Mouse (Mus musculus): ENCODE measurements around the gene Kctd17. TPM values are rescaled to one million over a fixed set of nuclear protein-coding genes. Genes with fewer than 3 reads are reported as not detected.

Gene Kctd17
- polyA plus RNA-seq, 1 experiment = 205 TPM

- DNase-seq (ENCODE audit: low read depth) = no peak
These were observed 53.2 kb downstream of the Kctd17 start for GRCm38 (mm10) chr15:78481448-78482000.

GRCm38 (mm10) chr15:78482518-78482917 is 54.2 kb downstream of the Kctd17 start:
- DNase-seq (ENCODE audit: low read depth) = no peak

- no peak for DNase-seq (ENCODE audit: low read depth)
These were observed 54.9 kb downstream of the Kctd17 start for GRCm38 (mm10) chr15:78483311-78483710.

GRCm38 (mm10) chr15:78486564-78486963 is 58.2 kb downstream of the Kctd17 start:
- no peak for DNase-seq (ENCODE audit: low read depth)

- no peak for DNase-seq (ENCODE audit: low read depth)
These were observed 58.7 kb downstream of the Kctd17 start for GRCm38 (mm10) chr15:78487066-78487465.

Other genes starting within 250 kb of the Kctd17 start
- gene Pvalb, start 222.2 kb upstream of the Kctd17 start, polyA plus RNA-seq (2012; rRNA removed) = 1.4 TPM in 1 of 2 replicates, not detected in the other
- 8.3 and 9.8 TPM in 2 replicates for gene Ncf4, start 183.8 kb upstream of the Kctd17 start, polyA plus RNA-seq (2012; rRNA removed)
- 5.7 and 6.2 TPM in 2 replicates for gene Csf2rb2, start 122.8 kb upstream of the Kctd17 start, polyA plus RNA-seq (2012; rRNA removed)
- gene Csf2rb, start 102.8 kb upstream of the Kctd17 start, polyA plus RNA-seq (2012; rRNA removed) = 13.0 and 16.0 TPM in 2 replicates
- 1.1 and 2.6 TPM in 2 replicates for gene Tex33, start 32.7 kb upstream of the Kctd17 start, polyA plus RNA-seq (2012; rRNA removed)
- gene Tst, start 22.7 kb upstream of the Kctd17 start, polyA plus RNA-seq (2012; rRNA removed) = 44.2 and 72.1 TPM in 2 replicates
- 120 and 127 TPM in 2 replicates for gene Mpst, start 22.1 kb upstream of the Kctd17 start, polyA plus RNA-seq (2012; rRNA removed)
- 0.61 and 0.84 TPM in 2 replicates for gene Tmprss6, start 40.1 kb downstream of the Kctd17 start, polyA plus RNA-seq (2012; rRNA removed)
- gene Il2rb, start 66.7 kb downstream of the Kctd17 start, polyA plus RNA-seq (2012; rRNA removed) = 3.1 and 4.0 TPM in 2 replicates
- gene C1qtnf6, start 102.9 kb downstream of the Kctd17 start, polyA plus RNA-seq (2012; rRNA removed) = 35.3 and 40.4 TPM in 2 replicates
- 0.03 TPM in 1 of 2 replicates, not detected in the other for gene Sstr3, start 116.1 kb downstream of the Kctd17 start, polyA plus RNA-seq (2012; rRNA removed)
- gene Rac2, start 144.2 kb downstream of the Kctd17 start, polyA plus RNA-seq (2012; rRNA removed) = 24.7 and 25.5 TPM in 2 replicates
- gene Cyth4, start 168.5 kb downstream of the Kctd17 start, polyA plus RNA-seq (2012; rRNA removed) = 25.4 and 32.0 TPM in 2 replicates